Mouse (Mus musculus): ENCODE data around the gene Csta1. TPM values are rescaled to one million over a fixed set of nuclear protein-coding genes. Genes with fewer than 3 reads are reported as not detected.

Gene Csta1
- 0.22 and 0.31 TPM in 2 replicates for polyA plus RNA-seq (2012; rRNA removed)

DNA sequence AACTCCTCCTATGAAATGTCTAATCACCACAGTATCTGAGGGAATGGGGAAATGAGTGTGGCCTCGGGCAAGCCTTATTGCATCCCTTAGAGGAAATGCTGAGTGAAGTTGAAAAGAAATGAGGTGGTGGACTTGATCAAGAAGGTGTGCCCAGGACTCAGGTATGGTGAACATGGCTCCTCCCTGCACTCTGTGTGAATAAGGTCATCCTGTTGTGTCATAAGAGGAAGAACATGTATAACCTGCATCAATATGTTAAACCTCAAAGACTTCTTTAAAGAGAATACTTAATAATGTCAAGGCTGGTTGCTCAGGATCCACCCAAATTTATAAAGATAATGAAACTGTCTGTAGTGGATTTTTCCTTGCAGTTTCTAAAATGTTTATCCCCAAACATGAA lies at the start of gene Csta1:
TSS of gene Csta1 (minus strand) at position 101 of the 400 bp plus-strand sequence.

DNA sequence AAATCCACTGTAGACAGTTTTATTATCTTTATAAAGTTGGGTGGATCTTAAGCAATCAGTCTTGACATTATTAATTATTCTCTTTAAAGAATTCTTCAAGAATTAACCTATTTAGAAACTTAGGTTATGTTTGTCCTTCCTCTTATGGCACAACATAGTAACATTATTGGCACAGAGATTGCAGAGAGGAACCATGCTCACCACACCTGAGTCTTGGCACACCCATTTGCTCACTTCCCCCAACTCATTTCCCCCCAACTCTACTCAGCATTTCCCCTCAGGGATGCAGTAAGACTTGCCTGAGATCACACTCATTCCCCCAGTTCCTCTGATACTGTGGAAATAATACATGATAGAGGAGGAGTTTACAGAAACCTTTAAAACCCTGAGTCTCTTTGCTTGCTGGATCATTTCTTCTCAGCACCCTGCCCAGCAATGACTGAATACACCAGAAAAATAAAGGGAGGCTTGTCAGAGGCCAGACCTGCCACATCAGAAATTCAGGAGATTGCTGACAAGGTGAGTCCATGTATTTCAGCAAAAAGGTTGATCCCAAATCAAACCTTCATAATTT lies 25.4 kb upstream of the Csta1 start, which contains the start of gene Stfa2l1:
TSS of gene Stfa2l1 (plus strand) at position 410 of the 574 bp plus-strand sequence.

DNA sequence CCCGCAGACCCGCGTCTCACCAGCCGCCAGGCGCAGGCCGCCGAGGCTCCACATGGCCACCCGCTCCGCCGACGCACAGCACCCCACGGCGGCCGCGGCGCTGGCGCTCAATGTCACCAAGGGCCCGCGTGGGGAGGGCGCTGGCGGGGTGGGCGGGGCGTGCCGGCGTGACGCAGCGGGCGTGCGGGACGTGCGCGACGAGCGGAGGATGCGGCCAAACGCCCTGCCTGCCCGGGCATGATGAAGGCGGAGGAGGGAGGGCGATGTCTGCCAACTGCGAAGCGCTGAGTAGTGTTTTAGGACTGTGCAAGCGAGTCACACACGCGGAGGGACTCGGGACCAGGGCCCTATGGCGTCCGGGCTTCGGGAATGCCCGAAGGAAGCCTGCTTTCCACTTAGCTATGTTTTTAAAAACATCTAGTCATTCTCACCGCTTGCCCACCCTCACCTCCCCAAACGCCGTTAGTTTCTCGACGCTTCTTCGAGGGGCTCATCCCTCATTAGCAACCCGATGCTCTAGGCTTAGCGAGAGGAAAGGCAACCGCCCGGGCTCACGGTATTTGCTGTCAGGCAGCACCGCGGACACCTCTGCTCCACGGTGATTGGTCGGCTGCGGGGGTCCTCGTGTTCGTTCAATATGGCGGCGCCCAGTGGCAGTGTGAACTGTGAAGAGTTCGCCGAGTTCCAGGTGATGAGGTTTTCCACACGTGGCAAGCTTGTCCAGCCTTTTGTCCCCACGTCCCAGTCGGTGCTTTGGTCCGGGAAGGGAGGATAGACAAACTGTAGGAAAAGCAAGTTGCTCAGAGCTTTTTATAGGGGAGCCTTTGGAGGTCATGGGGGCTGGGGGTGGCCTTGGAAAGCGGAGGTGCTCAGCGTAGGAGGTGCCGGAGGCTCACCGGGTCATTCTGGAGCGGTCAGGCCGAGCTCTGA lies 59.3 kb downstream of the Csta1 start, which contains the start of the genes Fam162a and Ccdc58:
TSS of gene Fam162a (minus strand) at position 145 of the 930 bp plus-strand sequence.
TSS of gene Ccdc58 (plus strand) at position 236 of the 930 bp plus-strand sequence.

Other genes starting within 250 kb of the Csta1 start
- 0.77 and 1.0 TPM in 2 replicates for gene Parp9, start 192.8 kb downstream of the Csta1 start, polyA plus RNA-seq (2012; rRNA removed)
- gene Dtx3l, start 192.1 kb downstream of the Csta1 start, polyA plus RNA-seq (2012; rRNA removed): 1.2 and 1.7 TPM in 2 replicates
- gene Kpna1, start 152.5 kb downstream of the Csta1 start, polyA plus RNA-seq (2012; rRNA removed): 1.2 and 1.5 TPM in 2 replicates
- gene Wdr5b, start 90.1 kb downstream of the Csta1 start, polyA plus RNA-seq (2012; rRNA removed): 0.13 and 0.45 TPM in 2 replicates
- gene Fam162a, start 59.6 kb downstream of the Csta1 start, polyA plus RNA-seq (2012; rRNA removed): 9.8 and 14.6 TPM in 2 replicates
- gene Ccdc58, start 59.6 kb downstream of the Csta1 start, polyA plus RNA-seq (2012; rRNA removed): 0.70 and 1.1 TPM in 2 replicates
- not detected in 2 replicates for gene Stfa2l1, start 25.6 kb upstream of the Csta1 start, polyA plus RNA-seq (2012; rRNA removed)
- gene Gm5483, start 53.0 kb upstream of the Csta1 start, polyA plus RNA-seq (2012; rRNA removed): not detected in 2 replicates
- gene Gm5416, start 79.2 kb upstream of the Csta1 start, polyA plus RNA-seq (2012; rRNA removed): not detected in 2 replicates
- not detected in 2 replicates for gene 2010005H15Rik, start 90.2 kb upstream of the Csta1 start, polyA plus RNA-seq (2012; rRNA removed)
- gene Stfa1, start 145.7 kb upstream of the Csta1 start, polyA plus RNA-seq (2012; rRNA removed): not detected in 2 replicates
- not detected in 2 replicates for gene BC117090, start 203.1 kb upstream of the Csta1 start, polyA plus RNA-seq (2012; rRNA removed)
- gene BC100530, start 236.5 kb upstream of the Csta1 start, polyA plus RNA-seq (2012; rRNA removed): not detected in 2 replicates